Mouse (Mus musculus) forebrain, embryonic 15.5 days (tissue): ENCODE results near the gene Mfng. TPM values are rescaled to one million over a fixed set of nuclear protein-coding genes. Genes with fewer than 3 reads are reported as not detected.

ENCODE experiments used
- ATAC-seq: fragments of 200-750 bp; cut with Nextera tagmentation; replicated peaks from 2 replicates; pipeline ENCODE4 v1.8.0; 2017; ENCODE audit warnings: mild to moderate bottlenecking, moderate TSS enrichment, moderate library complexity
- H3K27ac ChIP-seq: fragments of 300-500 bp; sonication (generic); replicated peaks from 2 replicates; pipeline ENCODE4 v1.5.1; 2015; ENCODE audit warnings: mild to moderate bottlenecking, inconsistent platforms
- H3K27me3 ChIP-seq: fragments of 300-500 bp; sonication (generic); 2 replicates; pipeline ENCODE4 v1.6.1; 2015; ENCODE audit warnings: inconsistent platforms
- H3K36me3 ChIP-seq: fragments of 300-500 bp; sonication (generic); 2 replicates; pipeline ENCODE4 v1.6.1; 2015; ENCODE audit warnings: mild to moderate bottlenecking, inconsistent platforms
- H3K4me1 ChIP-seq: fragments of 300-500 bp; sonication (generic); 2 replicates; pipeline ENCODE4 v1.6.1; 2015; ENCODE audit warnings: inconsistent platforms
- H3K4me2 ChIP-seq: fragments of 300-500 bp; sonication (generic); replicated peaks from 2 replicates; pipeline ENCODE4 v1.6.1; 2015; ENCODE audit warnings: mild to moderate bottlenecking, inconsistent platforms
- H3K4me3 ChIP-seq: fragments of 300-500 bp; sonication (generic); 2 replicates; pipeline ENCODE4 v1.5.1; 2015; ENCODE audit warnings: mild to moderate bottlenecking, inconsistent platforms
- H3K9ac ChIP-seq: fragments of 300-500 bp; sonication (generic); replicated peaks from 2 replicates; pipeline ENCODE4 v1.6.1; 2015; ENCODE audit warnings: mild to moderate bottlenecking, inconsistent platforms
- H3K9me3 ChIP-seq: fragments of 300-500 bp; sonication (generic); 2 replicates; pipeline ENCODE4 v1.6.1; 2016; ENCODE audit warnings: inconsistent platforms
- WGBS: fragments of 180-500 bp; shearing (Covaris S2); methylation state at CpG from one replicate; pipeline ENCODE4 v1.1.7; 2015; ENCODE audit warnings: mixed read lengths; 5-methylcytosine and 5-hydroxymethylcytosine counted together
- polyA plus RNA-seq: library from polyadenylated mRNA; unstranded; fragments of >200 nt; fragmentation: Nextera tagmentation; extraction: Ambion mirVana; gene quantifications from 2 replicates; pipeline ENCODE4 v1.2.1, GENCODE M21; 2015

The Mfng gene
- polyA plus RNA-seq, result 77.9 and 85.9 TPM in 2 replicates

DNA sequence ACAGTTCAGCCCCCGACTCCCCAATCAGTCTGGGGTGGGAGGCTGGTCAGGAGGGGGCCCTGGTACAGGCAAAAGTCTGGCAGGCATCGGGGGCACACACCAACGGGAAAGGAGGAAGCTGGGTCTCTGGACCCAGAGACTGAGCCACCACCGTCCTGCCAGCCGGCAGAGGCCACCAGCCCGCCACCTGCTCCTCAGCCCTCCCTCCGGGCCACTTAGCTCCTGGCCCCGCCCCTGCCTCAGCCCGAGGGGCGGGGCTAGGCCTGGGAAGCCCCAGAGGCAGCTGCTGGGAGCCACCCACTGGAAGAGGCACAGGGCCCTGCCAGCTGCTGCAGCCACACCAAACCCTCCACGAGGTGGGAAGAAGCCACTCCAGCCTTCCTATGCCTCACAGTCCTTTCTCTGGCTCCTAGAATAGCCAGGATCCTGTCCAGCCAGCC lies at the start of gene Mfng:
Gene Mfng, minus strand, starts transcription at position 186 of the 440 bp plus-strand sequence.
- 4% methylated on average over 11 of the region's 11 CpGs for WGBS
- H3K4me3 ChIP-seq, result peak within 1 kb of the TSS; percentile 38
- peaks cover 50% of the 10 kb centered on the region for H3K4me1 ChIP-seq
- no peaks in the 10 kb centered on the region for H3K36me3 ChIP-seq
- no peaks in the 10 kb centered on the region for H3K9me3 ChIP-seq
- no peaks in the 10 kb centered on the region for H3K27me3 ChIP-seq
- H3K27ac ChIP-seq, result peak within 1 kb of the TSS; percentile 95
- ATAC-seq, result peak; percentile 68
- H3K9ac ChIP-seq, result peak within 1 kb of the TSS; percentile 40
- peak within 1 kb of the TSS; percentile 45 for H3K4me2 ChIP-seq

GRCm38 (mm10) chr15:78816074-78816391 lies 42.8 kb upstream of the Mfng start:
- no peak for ATAC-seq
- H3K4me1 ChIP-seq, result no peaks in the 10 kb centered on the region
- H3K27ac ChIP-seq, result no peak overlapping the region
- 77% methylated on average over 6 of the region's 6 CpGs for WGBS
- no peaks in the 10 kb centered on the region for H3K27me3 ChIP-seq
- H3K9me3 ChIP-seq, result no peaks in the 10 kb centered on the region
- H3K36me3 ChIP-seq, result no peaks in the 10 kb centered on the region
- H3K4me3 ChIP-seq, result no peak overlapping the region
- H3K9ac ChIP-seq, result no peak overlapping the region
- H3K4me2 ChIP-seq, result no peak overlapping the region

DNA sequence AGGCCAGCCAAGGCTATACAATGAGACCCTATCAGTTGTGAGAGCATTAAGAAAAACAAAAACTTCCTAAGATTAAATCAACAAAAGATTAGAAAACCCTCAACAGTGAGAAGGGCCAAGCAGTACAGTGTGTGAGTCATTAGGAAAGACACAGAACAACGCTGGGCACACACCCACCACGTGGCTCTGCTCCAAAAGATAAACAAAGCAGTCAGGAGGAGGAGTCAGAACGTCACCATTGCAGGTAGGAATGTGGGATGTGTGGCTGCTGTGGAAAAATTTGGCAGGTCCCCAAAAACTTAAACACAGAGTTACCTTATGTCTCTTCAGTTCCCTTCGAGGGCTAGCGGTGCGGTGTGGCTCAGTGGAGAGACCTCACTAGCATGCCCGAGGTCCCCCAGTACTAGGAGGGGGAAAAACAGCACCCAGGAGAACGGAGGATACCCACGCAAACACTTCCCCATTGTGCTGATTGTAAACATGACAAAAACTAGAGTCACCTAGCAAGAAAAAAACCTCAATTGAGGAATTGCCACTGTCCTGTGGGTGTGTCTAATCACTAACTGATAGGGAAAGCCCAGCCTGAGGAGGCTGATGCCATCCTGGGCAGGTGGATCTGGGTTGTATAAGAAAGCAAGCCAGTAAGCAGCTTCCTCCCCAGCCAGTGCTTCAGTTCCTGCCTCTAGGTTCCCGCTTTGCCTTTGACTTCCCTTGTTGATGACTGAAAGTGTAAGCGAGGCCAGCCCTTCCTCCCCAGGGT lies 42.2 kb upstream of the Mfng start:
- Histone ChIP-seq H3K27me3 (no peaks in the 10 kb centered on the region), H3K4me2 (no peak overlapping the region), H3K36me3 (no peaks in the 10 kb centered on the region), H3K27ac (no peak overlapping the region), H3K9me3 (no peaks in the 10 kb centered on the region), H3K4me3 (no peak overlapping the region), H3K4me1 (no peaks in the 10 kb centered on the region), H3K9ac (no peak overlapping the region)
- 52% methylated on average over 11 of the region's 11 CpGs for WGBS
- ATAC-seq, result no peak

DNA sequence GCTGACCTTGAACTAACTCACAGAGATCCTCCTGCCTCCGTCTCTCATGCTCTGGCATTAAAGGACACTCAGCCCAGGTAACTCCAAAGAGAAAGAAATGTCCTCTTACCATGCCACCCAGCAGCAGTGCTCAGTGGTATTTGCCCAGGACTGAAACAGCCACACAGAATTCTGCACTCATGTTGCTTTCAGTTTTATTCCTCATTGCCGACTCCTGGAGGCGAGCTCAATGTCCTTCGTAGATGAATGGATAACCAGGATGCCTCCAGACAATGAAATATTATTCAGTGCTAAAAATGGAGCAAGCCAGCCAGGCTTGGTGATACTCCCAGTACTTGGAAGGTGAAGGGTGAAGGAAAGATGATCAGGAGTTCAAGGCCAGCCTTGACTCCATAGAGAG lies 40.3 kb upstream of the Mfng start:
- no peak overlapping the region for H3K9ac ChIP-seq
- H3K4me1 ChIP-seq, result no peaks in the 10 kb centered on the region
- no peaks in the 10 kb centered on the region for H3K27me3 ChIP-seq
- WGBS, result 89% methylated on average over 4 of the region's 4 CpGs
- H3K36me3 ChIP-seq, result no peaks in the 10 kb centered on the region
- H3K4me2 ChIP-seq, result no peak overlapping the region
- H3K4me3 ChIP-seq, result no peak overlapping the region
- H3K9me3 ChIP-seq, result no peaks in the 10 kb centered on the region
- ATAC-seq, result no peak
- no peak overlapping the region for H3K27ac ChIP-seq

DNA sequence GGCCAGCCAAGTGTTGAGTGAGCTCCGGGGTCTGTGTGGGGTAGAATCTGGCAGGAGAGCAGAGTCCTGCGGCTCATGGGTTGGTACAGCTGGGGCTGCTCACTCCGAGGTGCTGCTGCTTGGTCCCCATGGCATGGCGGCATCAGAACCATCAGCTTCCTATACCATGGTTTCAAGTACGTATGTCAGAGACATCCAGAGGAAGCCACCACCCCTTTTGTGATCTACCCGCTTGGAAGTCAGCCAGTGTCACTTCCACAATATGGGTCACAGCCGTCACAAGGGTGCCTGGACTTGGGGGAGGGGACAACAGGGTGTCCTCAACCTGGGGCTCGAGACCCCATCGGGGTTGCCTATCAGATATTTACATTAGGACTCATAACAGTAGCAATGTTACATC lies 36.9 kb upstream of the Mfng start:
- Histone ChIP-seq H3K27ac (no peak overlapping the region), H3K4me2 (no peak overlapping the region), H3K4me1 (no peaks in the 10 kb centered on the region), H3K9ac (no peak overlapping the region), H3K9me3 (no peaks in the 10 kb centered on the region), H3K4me3 (no peak overlapping the region), H3K27me3 (no peaks in the 10 kb centered on the region), H3K36me3 (no peaks in the 10 kb centered on the region)
- 69% methylated on average over 9 of the region's 9 CpGs for WGBS
- ATAC-seq, result no peak

GRCm38 (mm10) chr15:78809739-78810138 lies 36.5 kb upstream of the Mfng start:
- no peak overlapping the region for H3K4me3 ChIP-seq
- no peak overlapping the region for H3K9ac ChIP-seq
- H3K27me3 ChIP-seq, result no peaks in the 10 kb centered on the region
- H3K9me3 ChIP-seq, result no peaks in the 10 kb centered on the region
- H3K4me2 ChIP-seq, result no peak overlapping the region
- H3K4me1 ChIP-seq, result no peaks in the 10 kb centered on the region
- H3K36me3 ChIP-seq, result no peaks in the 10 kb centered on the region
- no peak overlapping the region for H3K27ac ChIP-seq
- ATAC-seq, result no peak
- 73% methylated on average over 9 of the region's 9 CpGs for WGBS

GRCm38 (mm10) chr15:78808980-78809379 lies 35.7 kb upstream of the Mfng start:
- no peaks in the 10 kb centered on the region for H3K36me3 ChIP-seq
- H3K27me3 ChIP-seq, result no peaks in the 10 kb centered on the region
- H3K9ac ChIP-seq, result no peak overlapping the region
- 81% methylated on average over 2 of the region's 2 CpGs for WGBS
- H3K27ac ChIP-seq, result no peak overlapping the region
- no peak for ATAC-seq
- peaks cover 5% of the 10 kb centered on the region; the same call in 1 of the 2 replicates for H3K4me1 ChIP-seq
- no peaks in the 10 kb centered on the region for H3K9me3 ChIP-seq
- no peak overlapping the region for H3K4me2 ChIP-seq
- no peak overlapping the region for H3K4me3 ChIP-seq

- H3K4me2 ChIP-seq, result no peak overlapping the region
- H3K4me1 ChIP-seq, result peaks cover 23% of the 10 kb centered on the region
- no peaks in the 10 kb centered on the region for H3K36me3 ChIP-seq
- 73% methylated on average over 3 of the region's 3 CpGs for WGBS
- H3K9me3 ChIP-seq, result no peaks in the 10 kb centered on the region
- no peak for ATAC-seq
- no peak overlapping the region for H3K4me3 ChIP-seq
- H3K27ac ChIP-seq, result no peak overlapping the region
- no peak overlapping the region for H3K9ac ChIP-seq
- H3K27me3 ChIP-seq, result peaks cover 16% of the 10 kb centered on the region
Observed at GRCm38 (mm10) chr15:78807141-78807540, 33.9 kb upstream of the Mfng start.

DNA sequence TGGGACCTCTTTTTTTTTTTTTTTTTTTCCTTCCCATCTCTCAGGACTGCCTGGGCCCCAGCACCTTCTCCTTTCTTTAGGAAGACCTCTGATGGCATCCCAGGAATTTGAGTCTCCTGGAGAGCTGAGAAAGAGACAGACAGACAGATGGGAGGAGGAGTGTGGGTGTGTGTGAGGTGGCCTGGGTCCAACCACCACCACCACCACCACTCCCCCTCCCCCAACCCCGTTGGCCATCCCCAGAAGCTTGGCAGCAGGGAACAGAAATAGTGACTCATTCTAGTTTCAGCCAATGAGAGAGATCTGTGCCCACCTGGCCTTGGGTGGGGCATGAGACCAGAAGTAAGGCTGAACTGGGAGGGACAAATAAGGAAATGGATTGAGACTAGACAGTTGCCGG lies 33.3 kb upstream of the Mfng start:
- 35% methylated on average over 2 of the region's 2 CpGs for WGBS
- Histone ChIP-seq H3K4me1 (peaks cover 28% of the 10 kb centered on the region), H3K27ac (no peak overlapping the region), H3K27me3 (peaks cover 21% of the 10 kb centered on the region), H3K4me2 (no peak overlapping the region), H3K4me3 (no peak overlapping the region), H3K36me3 (no peaks in the 10 kb centered on the region), H3K9me3 (no peaks in the 10 kb centered on the region), H3K9ac (no peak overlapping the region)
- ATAC-seq, result no peak

DNA sequence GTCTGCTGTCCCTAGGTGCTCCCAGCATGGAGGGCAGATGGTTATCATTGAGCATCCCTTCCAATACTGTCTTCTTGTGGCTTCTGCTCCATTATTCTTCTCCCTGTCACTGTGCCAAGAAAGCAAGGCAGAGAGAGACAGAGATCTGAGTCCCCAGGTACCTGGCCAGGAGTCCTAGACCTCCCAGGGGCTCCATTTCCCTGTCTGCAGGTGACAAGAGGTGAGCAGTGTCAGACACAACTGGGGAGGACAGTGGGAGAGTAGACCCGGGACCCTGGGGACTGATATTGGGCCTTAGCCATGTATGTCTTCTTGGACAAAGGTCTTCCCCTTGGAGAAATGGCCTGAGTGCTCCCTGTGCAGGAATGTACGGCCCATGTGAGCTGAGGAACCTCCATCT lies 32.1 kb upstream of the Mfng start:
- no peak overlapping the region for H3K4me3 ChIP-seq
- no peaks in the 10 kb centered on the region for H3K36me3 ChIP-seq
- peaks cover 30% of the 10 kb centered on the region for H3K4me1 ChIP-seq
- peaks cover 27% of the 10 kb centered on the region for H3K27me3 ChIP-seq
- H3K27ac ChIP-seq, result no peak overlapping the region
- 80% methylated on average over 2 of the region's 2 CpGs for WGBS
- H3K4me2 ChIP-seq, result no peak overlapping the region
- no peaks in the 10 kb centered on the region for H3K9me3 ChIP-seq
- H3K9ac ChIP-seq, result no peak overlapping the region
- ATAC-seq, result no peak

DNA sequence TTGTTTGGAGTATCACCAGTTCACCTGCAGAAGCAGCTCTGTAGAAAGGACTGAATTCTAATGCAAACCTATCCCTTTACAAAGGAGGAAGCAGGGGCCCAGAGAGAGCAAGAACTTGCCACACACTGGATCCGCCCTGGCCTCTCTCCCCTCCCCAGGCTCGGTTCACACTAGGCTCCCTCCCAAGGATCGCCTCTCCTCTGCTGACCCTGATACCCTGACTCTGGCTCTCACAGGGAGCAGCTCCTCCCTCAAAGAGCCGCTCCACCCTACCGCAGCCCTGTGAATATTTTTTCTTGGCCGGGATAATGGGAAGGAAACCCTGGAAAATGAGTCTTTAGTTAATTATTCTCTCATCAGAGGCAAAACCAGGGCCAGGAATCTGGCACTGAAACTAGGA lies 31.1 kb upstream of the Mfng start:
- no peak overlapping the region for H3K27ac ChIP-seq
- H3K36me3 ChIP-seq, result no peaks in the 10 kb centered on the region
- H3K9me3 ChIP-seq, result no peaks in the 10 kb centered on the region
- no peak overlapping the region for H3K9ac ChIP-seq
- no peak overlapping the region for H3K4me2 ChIP-seq
- peaks cover 30% of the 10 kb centered on the region for H3K4me1 ChIP-seq
- 15% methylated on average over 6 of the region's 6 CpGs for WGBS
- H3K4me3 ChIP-seq, result no peak overlapping the region
- ATAC-seq, result no peak
- H3K27me3 ChIP-seq, result peaks cover 27% of the 10 kb centered on the region

- Histone ChIP-seq H3K36me3 (no peaks in the 10 kb centered on the region), H3K4me3 (no peak overlapping the region), H3K27ac (no peak overlapping the region), H3K4me1 (peaks cover 34% of the 10 kb centered on the region), H3K27me3 (peaks cover 27% of the 10 kb centered on the region), H3K9ac (no peak overlapping the region), H3K9me3 (no peaks in the 10 kb centered on the region), H3K4me2 (peak overlapping the region; percentile 92; the same call in 1 of the 2 replicates)
- no peak for ATAC-seq
- whole genome bisulfite sequencing, result 7% methylated on average over 8 of the region's 8 CpGs
Observed at GRCm38 (mm10) chr15:78803499-78803900, 30.2 kb upstream of the Mfng start.
